Mouse (Mus musculus): ENCODE data around the gene Ss18l1.

Gene Ss18l1

DNA sequence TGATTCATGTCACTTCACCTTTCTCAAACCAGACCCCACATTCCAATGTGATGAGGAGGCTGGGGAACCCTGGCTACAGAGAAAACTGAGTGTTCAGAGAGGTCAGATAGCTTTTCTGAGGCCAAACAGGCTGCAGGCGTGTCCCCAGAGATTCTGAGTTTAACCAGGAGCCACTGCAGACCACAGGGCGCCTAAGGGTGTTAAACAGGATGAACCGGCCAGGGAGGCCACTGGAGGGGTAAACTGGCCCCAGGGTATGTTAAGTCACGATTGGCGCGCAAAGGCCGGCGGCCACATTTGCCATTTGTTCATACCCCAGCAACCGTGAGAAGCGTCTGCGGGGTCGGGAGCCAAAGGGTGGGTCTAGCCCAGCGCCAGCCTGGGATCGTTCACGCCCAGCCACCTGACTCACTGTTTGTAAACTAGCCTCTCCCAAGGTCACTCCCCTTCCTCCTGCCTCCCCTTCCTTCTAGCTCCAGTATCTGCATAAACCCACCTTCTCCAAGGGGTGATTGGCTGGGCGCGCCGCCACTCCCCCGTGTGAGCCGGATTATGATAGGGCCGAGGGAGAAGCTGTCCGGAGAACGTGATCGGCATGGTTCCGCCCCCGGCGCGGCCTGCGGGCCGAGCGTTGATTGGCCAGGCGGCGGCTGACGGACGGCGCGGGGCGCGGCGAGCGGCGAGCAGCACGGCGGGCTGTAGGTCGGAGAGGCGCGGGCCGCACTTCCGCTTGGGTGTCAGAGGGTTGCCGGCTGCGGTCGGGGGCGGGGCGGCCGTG is 76.5 kb downstream of the Ss18l1 start, which contains the start of gene Osbpl2:
Osbpl2 (plus strand) TSS at position 646 of the 778 bp plus-strand sequence.
- peak; percentile 99 for DNase-seq (ENCODE audit: low read depth, low spot score)
